ENCODE assay signal across 23 mouse cellular contexts in the genomic region with DNA sequence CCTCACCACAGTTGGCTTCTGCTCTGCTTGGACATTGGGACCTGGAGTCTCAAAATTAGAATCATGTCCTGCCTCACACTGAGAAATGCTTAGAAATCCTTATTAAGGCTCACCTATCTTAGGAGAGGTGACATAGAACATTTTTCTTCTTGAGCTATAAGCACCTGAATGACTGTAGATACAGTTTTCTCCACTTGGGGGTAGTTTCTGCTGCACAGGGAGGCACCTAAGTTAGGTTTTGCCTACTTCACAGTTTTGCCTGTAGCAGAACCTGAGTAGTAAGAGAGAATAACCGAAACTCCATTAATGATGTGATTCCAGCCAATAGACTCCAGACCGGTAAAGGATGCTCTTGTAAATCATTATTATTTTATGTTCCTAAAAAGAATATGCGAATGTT.
DNase-seq lines count a peak whose midpoint lies in the region; ATAC-seq and TF ChIP-seq lines count a peak whose summit lies in the region.
"Had no signal": no experiment of that assay in that cellular context is flagged by ENCODE, and none has a peak within 500 bp of the region (broad histone marks: within the 10 kb centered on the region; RNA-seq: fewer than 3 reads in every experiment).

No protein-coding gene starts in this region.

- WGBS in stomach, postnatal 0 days, result 89% methylated on average over 3 of the region's 3 CpGs

- H3K4me2 ChIP-seq in stomach, postnatal 0 days (replicated peaks; ENCODE audit: low read depth), result no peak overlapping the region
- H3K4me2 ChIP-seq: limb, embryonic 15.5 days; liver, embryonic 13.5 days; midbrain, embryonic 15.5 days had no signal

- H3K9ac ChIP-seq in stomach, postnatal 0 days (ENCODE audit: low read length), result no peak overlapping the region
- H3K9ac ChIP-seq: limb, embryonic 15.5 days; liver, embryonic 13.5 days; midbrain, embryonic 15.5 days had no signal

- no peak for ATAC-seq in stomach, postnatal 0 days (ENCODE audit: low FRiP score, low TSS enrichment)
- ATAC-seq: intestine, embryonic 16.5 days; midbrain, embryonic 15.5 days had no signal

- H3K36me3 ChIP-seq in stomach, postnatal 0 days (ENCODE audit: control insufficient read depth, insufficient read depth, low read length), result no peaks in the 10 kb centered on the region
- H3K36me3 ChIP-seq: G1E; limb, embryonic 10.5 days; limb, embryonic 15.5 days; liver, embryonic 13.5 days; midbrain, embryonic 15.5 days had no signal

- no peak for DNase-seq in gastrocnemius, adult 2 months
- no peak for DNase-seq in gastrocnemius, postnatal 14 days
- DNase-seq in left cerebral cortex, adult 2 months (ENCODE audit: extremely low spot score in 1 of 2, low spot score in 2 of 2), result no peak
- no peak for DNase-seq in left cerebral cortex, adult 11 months (ENCODE audit: low spot score)
- peak; percentile 12 for DNase-seq in thymus, postnatal 0 days (ENCODE audit: low spot score)
- no peak for DNase-seq in thymus, postnatal 14 days
- DNase-seq in stomach, postnatal 0 days (ENCODE audit: low spot score), result no peak
- no peak for DNase-seq in spleen, adult 18-20 months
- DNase-seq: adrenal gland, postnatal 25 days; cerebellum, adult 2 months; cerebellum, postnatal 14 days; kidney, adult 8-10 months; kidney, postnatal 25 days; liver, embryonic 13.5 days; lung, adult 18-20 months; right cerebral cortex, adult 18-20 months; thymus, adult 2 months had no signal

- no peak overlapping the region for H3K4me3 ChIP-seq in gastrocnemius, adult 2 months
- no peak overlapping the region for H3K4me3 ChIP-seq in left cerebral cortex, adult 2 months
- no peak overlapping the region for H3K4me3 ChIP-seq in stomach, postnatal 0 days (ENCODE audit: low read depth, low read length)
- H3K4me3 ChIP-seq: erythroblast, embryonic 14.5 days; limb, embryonic 10.5 days; limb, embryonic 15.5 days; liver, embryonic 13.5 days; midbrain, embryonic 15.5 days had no signal

- TF ChIP-seq CTCF in gastrocnemius, adult 2 months (IDR thresholded peaks at IDR 0.05), result peak; percentile 20; the same call in 1 of the 2 replicates
- peak; percentile 43 for TF ChIP-seq CTCF in left cerebral cortex, adult 2 months (IDR thresholded peaks at IDR 0.05)
- peak; percentile 30 for TF ChIP-seq CTCF in stomach, postnatal 0 days (IDR thresholded peaks at IDR 0.05; ENCODE audit: low read depth)

- H3K4me1 ChIP-seq in stomach, postnatal 0 days (replicated peaks; ENCODE audit: control insufficient read depth, insufficient read depth), result no peaks in the 10 kb centered on the region
- H3K4me1 ChIP-seq: limb, embryonic 15.5 days; liver, embryonic 13.5 days; midbrain, embryonic 15.5 days had no signal

- H3K9me3 ChIP-seq in stomach, postnatal 0 days (ENCODE audit: control insufficient read depth, low read length), result no peaks in the 10 kb centered on the region
- H3K9me3 ChIP-seq: limb, embryonic 10.5 days; limb, embryonic 15.5 days; liver, embryonic 13.5 days; midbrain, embryonic 15.5 days had no signal

- no peak for TF ChIP-seq EP300 in stomach, postnatal 0 days (optimal IDR thresholded peaks at IDR 0.05)

- no peak overlapping the region for H3K27ac ChIP-seq in gastrocnemius, adult 2 months
- no peak overlapping the region for H3K27ac ChIP-seq in left cerebral cortex, adult 2 months
- H3K27ac ChIP-seq in stomach, postnatal 0 days (replicated peaks), result no peak overlapping the region
- H3K27ac ChIP-seq: limb, embryonic 10.5 days; limb, embryonic 15.5 days; liver, embryonic 13.5 days; midbrain, embryonic 15.5 days had no signal

- H3K27me3 ChIP-seq in stomach, postnatal 0 days (ENCODE audit: control insufficient read depth, insufficient read depth, low read length), result no peaks in the 10 kb centered on the region
- H3K27me3 ChIP-seq: limb, embryonic 15.5 days; liver, embryonic 13.5 days; midbrain, embryonic 15.5 days had no signal

- intact Hi-C loops in gastrocnemius, adult 2 months (cut with DNase I), result no loop called here
- intact Hi-C loops in gastrocnemius, postnatal 14 days (cut with DNase I; ENCODE audit: low total_unique reads), result no loop called here
- intact Hi-C loops in left cerebral cortex, adult 2 months (cut with DNase I), result no loop called here
